Mouse (Mus musculus) MEL (cell line): ENCODE data around the gene Pde6c. TPM values are rescaled to one million over a fixed set of nuclear protein-coding genes. Genes with fewer than 3 reads are reported as not detected.

Source experiments
- DNase-seq: peaks from one replicate; pipeline ENCODE4 v3.0.0; 2011; ENCODE audit warnings: low read depth, low spot score
- H3K27ac ChIP-seq: 2 replicates; pipeline ENCODE4 v1.5.1; 2012; ENCODE audit warnings: low read depth, mild to moderate bottlenecking, control low read depth, low read length, moderate library complexity; ENCODE audit not compliant: control insufficient read depth
- H3K27me3 ChIP-seq, 2 experiments: fragments of 150-350 bp in 1 of 2; sonication (generic) in 1 of 2; 2 replicates each; pipeline ENCODE4 v1.6.1; 2012; ENCODE audit warnings: low read length in 2 of 2, mild to moderate bottlenecking in 2 of 2, improper control_type of control experiment in 1 of 2, moderate library complexity in 1 of 2; ENCODE audit not compliant: insufficient read depth in 2 of 2, control insufficient read depth in 1 of 2
- H3K36me3 ChIP-seq, 2 experiments: 2 replicates each; pipeline ENCODE4 v1.6.1; 2012 to 2014; ENCODE audit warnings: low read length in 2 of 2, improper control_type of control experiment in 1 of 2, inconsistent platforms in 1 of 2, mild to moderate bottlenecking in 1 of 2; ENCODE audit not compliant: insufficient read depth in 2 of 2, control insufficient read depth in 1 of 2
- H3K4me1 ChIP-seq, 2 experiments: fragments of 150-350 bp in 1 of 2; sonication (generic) in 1 of 2; 2 replicates each; pipeline ENCODE4 v1.6.1; 2012; ENCODE audit warnings: low read length in 2 of 2, improper control_type of control experiment in 1 of 2, mild to moderate bottlenecking in 1 of 2; ENCODE audit not compliant: insufficient read depth in 2 of 2, control insufficient read depth in 1 of 2
- H3K4me3 ChIP-seq, 2 experiments: fragments of 150-350 bp in 1 of 2; sonication (generic) in 1 of 2; 2 replicates each; pipeline ENCODE4 v1.5.1; 2012; ENCODE audit warnings: low read depth in 2 of 2, low read length in 2 of 2, mild to moderate bottlenecking in 2 of 2, moderate library complexity in 2 of 2, control low read depth in 1 of 2, improper control_type of control experiment in 1 of 2; ENCODE audit not compliant: control insufficient read depth in 1 of 2, insufficient read depth in 1 of 2
- H3K79me2 ChIP-seq: 2 replicates; pipeline ENCODE4 v1.6.1; 2012; ENCODE audit warnings: mild to moderate bottlenecking, low read length, moderate library complexity; ENCODE audit not compliant: control insufficient read depth, poor library complexity, insufficient read depth
- H3K9ac ChIP-seq: 2 replicates; pipeline ENCODE4 v1.6.1; 2012; ENCODE audit warnings: low read depth, mild to moderate bottlenecking, control low read depth, low read length, moderate library complexity; ENCODE audit not compliant: control insufficient read depth, poor library complexity, severe bottlenecking
- H3K9me3 ChIP-seq: fragments of 150-350 bp; sonication (generic); replicated peaks from 2 replicates; pipeline ENCODE4 v1.6.1; 2012; ENCODE audit warnings: mild to moderate bottlenecking, low read length, improper control_type of control experiment, moderate library complexity; ENCODE audit not compliant: insufficient read depth
- BHLHE40 ChIP-seq: IDR thresholded peaks from 2 replicates; pipeline ENCODE4 v1.6.1; 2012; ENCODE audit warnings: low read depth, mild to moderate bottlenecking, inconsistent platforms, low read length, improper control_type of control experiment, borderline replicate concordance
- CTCF ChIP-seq, 3 experiments: IDR thresholded peaks in 2 of 3; conservative IDR thresholded peaks in 1 of 3; 2 replicates each; pipeline ENCODE4 v1.5.1; 2011 to 2012; ENCODE audit warnings: low read length in 3 of 3, low read depth in 2 of 3, mild to moderate bottlenecking in 2 of 3, improper control_type of control experiment in 1 of 3, inconsistent platforms in 1 of 3, mixed read lengths in 1 of 3, moderate library complexity in 1 of 3; ENCODE audit not compliant: control insufficient read depth in 1 of 3, insufficient read depth in 1 of 3, poor library complexity in 1 of 3, severe bottlenecking in 1 of 3
- E2F4 ChIP-seq: IDR thresholded peaks from 2 replicates; pipeline ENCODE4 v1.6.1; 2011; ENCODE audit warnings: low read depth, low read length, improper control_type of control experiment, borderline replicate concordance
- EP300 ChIP-seq, 2 experiments: IDR thresholded peaks; 2 replicates each; pipeline ENCODE4 v1.6.1; 2011; ENCODE audit warnings: improper control_type of control experiment in 2 of 2, low read length in 2 of 2, low read depth in 1 of 2, mild to moderate bottlenecking in 1 of 2
- GABPA ChIP-seq: IDR thresholded peaks from 2 replicates; pipeline ENCODE4 v1.6.1; 2012; ENCODE audit warnings: low read depth, mild to moderate bottlenecking, inconsistent platforms, low read length, improper control_type of control experiment, moderate library complexity
- HCFC1 ChIP-seq: IDR thresholded peaks from 2 replicates; pipeline ENCODE4 v1.6.1; 2012; ENCODE audit warnings: low read depth, mild to moderate bottlenecking, inconsistent platforms, low read length, improper control_type of control experiment, moderate library complexity
- MAFK ChIP-seq: IDR thresholded peaks from 2 replicates; pipeline ENCODE4 v1.6.1; 2011; ENCODE audit warnings: low read depth, mild to moderate bottlenecking, low read length, improper control_type of control experiment, borderline replicate concordance
- MAX ChIP-seq: IDR thresholded peaks from 2 replicates; pipeline ENCODE4 v1.6.1; 2011; ENCODE audit warnings: low read length, improper control_type of control experiment
- MAZ ChIP-seq: IDR thresholded peaks from 2 replicates; pipeline ENCODE4 v1.6.1; 2012; ENCODE audit warnings: low read depth, mild to moderate bottlenecking, inconsistent platforms, low read length, improper control_type of control experiment
- MXI1 ChIP-seq: IDR thresholded peaks from 2 replicates; pipeline ENCODE4 v1.6.1; 2011; ENCODE audit warnings: mild to moderate bottlenecking, low read depth, low read length, improper control_type of control experiment
- MYB ChIP-seq: IDR thresholded peaks from 2 replicates; pipeline ENCODE4 v1.6.1; 2011; ENCODE audit warnings: mild to moderate bottlenecking, low read depth, low read length, improper control_type of control experiment
- MYC ChIP-seq: IDR thresholded peaks from 2 replicates; pipeline ENCODE4 v1.6.1; 2011; ENCODE audit warnings: low read depth, mild to moderate bottlenecking, low read length, improper control_type of control experiment, moderate library complexity
- NELFE ChIP-seq: IDR thresholded peaks from 2 replicates; pipeline ENCODE4 v1.6.1; 2011; ENCODE audit warnings: low read depth, low read length, improper control_type of control experiment
- POLR2A ChIP-seq, 2 experiments: IDR thresholded peaks; 2 replicates each; pipeline ENCODE4 v1.6.1; 2011 to 2012; ENCODE audit warnings: low read length in 2 of 2, mild to moderate bottlenecking in 2 of 2, control low read depth in 1 of 2, improper control_type of control experiment in 1 of 2, low read depth in 1 of 2, moderate library complexity in 1 of 2; ENCODE audit not compliant: control insufficient read depth in 1 of 2, insufficient read depth in 1 of 2, poor library complexity in 1 of 2
- POLR2AphosphoS2 ChIP-seq: IDR thresholded peaks from 2 replicates; pipeline ENCODE4 v1.6.1; 2011; ENCODE audit warnings: low read length, improper control_type of control experiment
- RAD21 ChIP-seq: IDR thresholded peaks from 2 replicates; pipeline ENCODE4 v1.6.1; 2011; ENCODE audit warnings: mild to moderate bottlenecking, low read depth, low read length, improper control_type of control experiment
- RCOR1 ChIP-seq: IDR thresholded peaks from 2 replicates; pipeline ENCODE4 v1.6.1; 2012; ENCODE audit warnings: low read depth, mild to moderate bottlenecking, inconsistent platforms, low read length, improper control_type of control experiment
- SIN3A ChIP-seq: IDR thresholded peaks from 2 replicates; pipeline ENCODE4 v1.6.1; 2012; ENCODE audit warnings: low read length, improper control_type of control experiment, inconsistent platforms
- SMC3 ChIP-seq: IDR thresholded peaks from 2 replicates; pipeline ENCODE4 v1.6.1; 2011; ENCODE audit warnings: low read depth, low read length, improper control_type of control experiment
- TAL1 ChIP-seq: IDR thresholded peaks from 2 replicates; pipeline ENCODE4 v1.6.1; 2012; ENCODE audit warnings: mild to moderate bottlenecking, inconsistent platforms, low read length, moderate library complexity, mixed read lengths
- USF1 ChIP-seq: IDR thresholded peaks from 2 replicates; pipeline ENCODE4 v1.6.1; 2014; ENCODE audit warnings: low read depth, mild to moderate bottlenecking, inconsistent platforms, low read length, improper control_type of control experiment, moderate library complexity
- ZC3H11A ChIP-seq: IDR thresholded peaks from 2 replicates; pipeline ENCODE4 v1.6.1; 2012; ENCODE audit warnings: low read depth, mild to moderate bottlenecking, inconsistent platforms, low read length, improper control_type of control experiment
- ZKSCAN1 ChIP-seq: IDR thresholded peaks from 2 replicates; pipeline ENCODE4 v1.6.1; 2012; ENCODE audit warnings: low read depth, mild to moderate bottlenecking, inconsistent platforms, low read length, improper control_type of control experiment, moderate library complexity
- ZMIZ1 ChIP-seq: IDR thresholded peaks from 2 replicates; pipeline ENCODE4 v1.6.1; 2012; ENCODE audit warnings: low read depth, mild to moderate bottlenecking, inconsistent platforms, low read length, improper control_type of control experiment, moderate library complexity
- ZNF384 ChIP-seq: IDR thresholded peaks from 2 replicates; pipeline ENCODE4 v1.6.1; 2012; ENCODE audit warnings: low read depth, mild to moderate bottlenecking, inconsistent platforms, low read length, improper control_type of control experiment
- polyA plus RNA-seq, 2 experiments: library from polyadenylated mRNA; stranded (reverse) in 1 of 2; unstranded in 1 of 2; fragments of >175 nt in 1 of 2; fragments of >200 nt in 1 of 2; gene quantifications; 2 replicates each; pipeline versions ENCODE4 v1.2.1 to v1.2.4; 2012; ENCODE audit warnings: low replicate concordance in 2 of 2, low read depth in 1 of 2; ENCODE audit not compliant: insufficient read length in 2 of 2, insufficient read depth in 1 of 2, missing spikeins in 1 of 2
- total RNA-seq: library from RNA; depleted of rRNA; stranded (reverse); fragments of 300-350 nt; gene quantifications from 2 replicates; pipeline ENCODE4 v1.2.3, GENCODE M21; 2012

Gene Pde6c
- total and polyA plus RNA-seq, 3 experiments: not detected

GRCm38 (mm10) chr19:38186631-38187344, 54.2 kb downstream of the Pde6c start:
- Histone ChIP-seq H3K9ac (no peak overlapping the region), H3K4me3 (no peak overlapping the region), H3K27me3 (no peaks in the 10 kb centered on the region), H3K9me3 (no peaks in the 10 kb centered on the region), H3K79me2 (no peaks in the 10 kb centered on the region), H3K36me3 (peaks cover 0 to 2% of the 10 kb centered on the region in 2 experiments; a peak in 2 of 4 replicates), H3K4me1 (no peaks in the 10 kb centered on the region), H3K27ac (no peak overlapping the region)
- peak; percentile 9 for DNase-seq
- TF ChIP-seq GABPA: no peak
- no peak for TF ChIP-seq HCFC1
- no peak for TF ChIP-seq MAX
- TF ChIP-seq MYB: no peak
- no peak for TF ChIP-seq CTCF (IDR thresholded peaks at IDR 0.05 in 2 of 3, conservative IDR thresholded peaks at IDR 0.05 in 1 of 3; ENCODE audit: control insufficient read depth in 1 of 3, insufficient read depth in 1 of 3, low read depth in 2 of 3, low read length in 3 of 3, poor library complexity in 1 of 3, severe bottlenecking in 1 of 3)
- no peak for TF ChIP-seq RCOR1
- TF ChIP-seq ZKSCAN1: no peak
- no peak for TF ChIP-seq TAL1
- TF ChIP-seq E2F4: no peak
- no peak for TF ChIP-seq SMC3
- TF ChIP-seq USF1: no peak
- TF ChIP-seq POLR2A (IDR thresholded peaks at IDR 0.05; ENCODE audit: control insufficient read depth in 1 of 2, insufficient read depth in 1 of 2, low read depth in 1 of 2, low read length in 2 of 2, poor library complexity in 1 of 2): no peak
- no peak for TF ChIP-seq MAFK
- no peak for TF ChIP-seq POLR2AphosphoS2
- no peak for TF ChIP-seq BHLHE40
- TF ChIP-seq EP300 (IDR thresholded peaks at IDR 0.05; ENCODE audit: low read depth in 1 of 2, low read length in 2 of 2): no peak
- TF ChIP-seq RAD21: no peak
- TF ChIP-seq ZMIZ1: no peak

GRCm38 (mm10) chr19:38187345-38187680, 54.7 kb downstream of the Pde6c start:
- H3K9me3 ChIP-seq: no peaks in the 10 kb centered on the region
- no peak for DNase-seq
- no peak overlapping the region for H3K4me3 ChIP-seq
- no peak overlapping the region for H3K27ac ChIP-seq
- no peak overlapping the region for H3K9ac ChIP-seq
- no peaks in the 10 kb centered on the region for H3K4me1 ChIP-seq
- H3K36me3 ChIP-seq: peaks cover 0 to 2% of the 10 kb centered on the region in 2 experiments; a peak in 3 of 4 replicates
- TF ChIP-seq RCOR1 (no peak), MYC (no peak), SIN3A (no peak), NELFE (no peak), EP300 (IDR thresholded peaks at IDR 0.05; ENCODE audit: low read depth in 1 of 2, low read length in 2 of 2) (no peak), MXI1 (no peak), CTCF (IDR thresholded peaks at IDR 0.05 in 2 of 3, conservative IDR thresholded peaks at IDR 0.05 in 1 of 3; ENCODE audit: control insufficient read depth in 1 of 3, insufficient read depth in 1 of 3, low read depth in 2 of 3, low read length in 3 of 3, poor library complexity in 1 of 3, severe bottlenecking in 1 of 3) (no peak), MAFK (no peak), TAL1 (no peak), BHLHE40 (no peak), SMC3 (no peak), ZNF384 (no peak), E2F4 (no peak), ZC3H11A (no peak), MAZ (no peak)
- no peaks in the 10 kb centered on the region for H3K79me2 ChIP-seq
- no peaks in the 10 kb centered on the region for H3K27me3 ChIP-seq
